Mouse (Mus musculus) heart, adult 11 months (tissue): ENCODE data around the gene Fyb2.

Experiments used
- DNase-seq: peaks from one replicate; pipeline ENCODE4 v3.0.0; 2022

Fyb2 gene

GRCm38 (mm10) chr4:104941895-104942294 is 28.6 kb downstream of the Fyb2 start:
- no peak for DNase-seq

- no peak for DNase-seq
Observed at GRCm38 (mm10) chr4:104944482-104944881, 31.2 kb downstream of the Fyb2 start.

DNA sequence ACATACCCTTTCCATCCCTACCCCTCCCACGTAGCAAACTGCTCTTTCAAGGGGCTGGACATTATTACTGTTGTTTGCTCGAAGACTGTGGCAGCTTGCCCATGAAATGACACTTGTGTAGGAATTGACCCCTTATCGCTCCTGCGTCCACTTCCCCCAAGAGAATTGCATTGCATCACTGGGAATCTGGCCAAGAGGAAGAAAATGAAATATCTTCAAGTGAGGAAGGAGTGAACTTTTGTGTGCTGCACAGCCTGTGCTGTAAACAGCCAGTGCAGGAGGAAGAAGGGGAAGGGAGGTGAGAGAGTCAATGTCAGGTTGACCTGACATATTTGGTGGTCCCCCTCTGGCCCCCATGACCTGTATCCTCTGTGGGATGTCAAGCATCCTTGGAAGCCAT is 35.6 kb downstream of the Fyb2 start:
- peak; percentile 92 for DNase-seq

GRCm38 (mm10) chr4:104949304-104949703 is 36.0 kb downstream of the Fyb2 start:
- DNase-seq: no peak

DNA sequence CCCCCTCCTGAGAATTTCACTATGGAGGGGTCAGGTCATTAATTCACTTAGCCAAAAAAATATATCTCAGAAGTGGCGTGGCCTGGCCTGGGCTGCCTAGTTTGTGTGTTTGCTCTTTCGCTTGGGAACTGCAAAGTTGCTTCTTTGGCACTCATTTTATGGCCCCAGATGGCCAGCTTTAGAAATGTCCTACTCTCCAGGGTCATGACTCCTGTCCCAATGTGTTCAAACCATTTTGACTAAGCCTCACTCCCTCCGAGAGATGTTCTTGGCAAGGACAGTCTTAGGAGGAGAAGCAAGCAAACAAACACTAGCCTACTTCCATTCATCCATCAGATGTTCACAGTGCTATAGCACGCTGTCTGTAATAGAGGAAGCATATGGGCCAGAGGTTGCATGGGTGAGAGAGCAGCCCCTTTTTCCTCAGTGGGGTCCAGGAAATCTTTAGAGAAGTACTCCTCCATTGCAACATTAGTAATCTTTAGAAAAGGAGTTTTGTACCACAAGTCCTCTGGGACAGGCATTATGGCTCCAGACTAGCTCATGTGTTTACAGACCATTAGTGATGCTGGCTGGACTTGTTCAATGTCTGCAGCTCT is 38.1 kb downstream of the Fyb2 start:
- peak; percentile 92 for DNase-seq

- no peak for DNase-seq
Observed at GRCm38 (mm10) chr4:104956691-104957090, 43.4 kb downstream of the Fyb2 start.

DNA sequence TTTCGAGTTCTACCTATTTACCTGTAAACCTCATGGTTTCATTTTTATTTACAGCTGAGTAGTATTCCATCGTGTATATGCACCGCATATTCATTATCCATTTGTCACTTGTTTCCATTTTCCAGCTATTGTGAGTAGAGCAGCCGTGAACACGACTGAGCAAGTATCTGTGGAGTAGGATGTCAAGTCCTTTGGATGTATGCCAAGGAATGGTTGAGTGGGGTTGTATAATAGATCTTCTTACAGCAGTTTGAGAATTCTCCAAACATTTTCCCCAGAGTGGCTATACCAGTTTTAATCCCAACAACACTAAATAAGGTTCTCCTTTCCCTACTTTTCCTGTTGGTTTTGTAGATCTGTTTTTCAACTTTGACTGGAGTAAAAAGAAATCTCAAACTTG is 48.2 kb downstream of the Fyb2 start:
- DNase-seq: no peak

DNA sequence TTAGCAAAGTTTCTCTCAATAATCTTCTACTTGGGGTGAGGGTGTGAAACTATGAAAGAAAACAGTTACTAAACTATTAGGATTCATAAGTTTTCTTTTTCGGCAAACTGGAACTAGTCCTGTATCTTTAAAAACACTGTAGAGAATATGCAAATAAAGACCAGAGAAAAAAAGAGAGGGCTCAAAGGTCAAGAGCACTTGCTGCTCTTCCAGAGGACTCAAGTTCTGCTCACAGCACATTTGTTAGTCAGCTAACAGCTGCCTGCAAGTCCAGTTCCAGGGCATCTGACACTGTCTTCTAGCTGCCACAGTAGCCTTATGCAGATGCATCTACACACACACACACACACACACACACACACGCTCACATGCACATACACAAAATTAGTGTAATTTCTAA is 59.4 kb downstream of the Fyb2 start:
- DNase-seq: no peak

DNA sequence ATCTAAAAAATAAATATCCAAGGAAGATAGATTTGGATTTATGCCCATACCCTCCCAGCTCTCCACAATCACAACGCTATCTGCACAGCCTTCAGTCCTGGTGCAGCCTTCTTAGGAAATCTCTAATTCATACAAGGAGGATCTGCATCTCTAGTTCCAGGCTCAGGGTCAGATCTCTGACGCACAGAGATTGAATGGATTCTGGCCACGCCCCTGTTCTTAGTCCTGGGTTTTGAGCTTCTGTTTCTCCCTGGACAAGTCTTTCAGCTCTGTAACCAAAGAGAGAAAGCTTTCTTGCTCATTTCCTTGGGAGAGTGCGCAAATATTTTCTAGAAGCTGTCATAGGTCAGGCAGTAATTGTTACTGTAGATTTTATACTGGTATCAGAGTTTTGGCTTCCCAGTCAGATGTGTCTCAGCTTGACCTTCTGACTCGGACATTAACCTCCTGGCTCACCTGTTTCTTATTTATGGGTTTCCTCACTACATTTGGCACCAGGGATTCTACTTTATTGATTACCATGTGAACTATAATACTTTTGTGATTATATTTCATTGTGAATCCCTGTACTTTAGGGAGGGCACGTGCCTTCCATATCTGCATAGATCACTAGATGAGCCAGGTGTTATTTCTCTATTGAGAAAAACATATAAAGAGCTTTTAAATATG is 62.0 kb downstream of the Fyb2 start:
- DNase-seq: no peak

DNA sequence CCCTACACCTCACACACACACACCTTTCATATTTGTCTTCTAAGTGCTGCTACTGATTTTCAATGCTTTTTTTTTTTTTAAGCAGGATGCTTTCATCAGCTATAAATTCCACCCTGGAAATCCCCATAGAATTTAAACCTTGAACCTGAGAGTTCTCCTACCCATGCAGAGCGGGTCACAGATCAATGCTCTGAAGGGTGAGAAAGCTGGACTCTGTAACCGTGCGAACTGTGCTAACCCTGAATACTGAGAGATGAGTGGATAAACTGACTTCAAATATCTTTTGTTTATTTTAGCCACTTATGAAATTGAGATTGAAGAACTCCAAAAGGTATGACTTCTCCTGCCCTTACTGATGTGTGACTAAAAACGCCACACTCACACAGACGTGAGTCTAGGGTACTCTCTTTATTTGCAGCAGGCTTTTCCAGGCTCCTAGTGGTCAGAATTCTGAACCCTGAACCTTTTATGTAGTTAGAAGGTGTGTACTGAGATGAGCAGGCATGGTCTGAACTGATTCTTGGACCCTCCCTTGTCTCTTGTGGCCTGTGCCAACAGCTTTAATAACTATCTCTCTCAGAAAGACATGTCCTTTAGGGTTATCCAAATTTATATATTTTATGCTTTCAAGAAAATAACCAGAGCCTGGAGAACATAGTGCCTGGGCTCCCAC is 72.8 kb downstream of the Fyb2 start:
- DNase-seq: no peak

- DNase-seq: peak; percentile 22
Observed at GRCm38 (mm10) chr4:104987631-104988030, 74.4 kb downstream of the Fyb2 start.

DNA sequence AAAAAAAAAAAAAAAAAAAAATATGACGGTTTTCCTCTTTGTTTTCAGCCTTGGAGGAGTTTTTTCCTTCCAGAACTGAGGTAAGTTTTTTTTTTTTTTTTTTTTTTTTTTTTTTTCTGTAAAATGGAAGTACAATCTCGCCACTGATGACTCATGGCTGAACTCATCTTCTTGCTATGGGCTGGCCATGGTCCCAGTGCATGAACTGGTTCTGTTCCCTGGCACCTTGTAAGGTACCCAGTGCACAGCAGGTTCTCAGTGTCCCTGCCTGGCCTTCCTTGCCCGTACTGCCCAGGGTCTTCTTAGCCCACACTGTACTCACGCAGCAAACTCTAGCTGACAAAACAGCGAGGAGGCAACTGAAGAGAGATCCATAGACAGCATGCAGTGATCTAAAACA is 74.8 kb downstream of the Fyb2 start:
- peak; percentile 82 for DNase-seq

GRCm38 (mm10) chr4:104988709-104989108 is 75.5 kb downstream of the Fyb2 start:
- no peak for DNase-seq

DNA sequence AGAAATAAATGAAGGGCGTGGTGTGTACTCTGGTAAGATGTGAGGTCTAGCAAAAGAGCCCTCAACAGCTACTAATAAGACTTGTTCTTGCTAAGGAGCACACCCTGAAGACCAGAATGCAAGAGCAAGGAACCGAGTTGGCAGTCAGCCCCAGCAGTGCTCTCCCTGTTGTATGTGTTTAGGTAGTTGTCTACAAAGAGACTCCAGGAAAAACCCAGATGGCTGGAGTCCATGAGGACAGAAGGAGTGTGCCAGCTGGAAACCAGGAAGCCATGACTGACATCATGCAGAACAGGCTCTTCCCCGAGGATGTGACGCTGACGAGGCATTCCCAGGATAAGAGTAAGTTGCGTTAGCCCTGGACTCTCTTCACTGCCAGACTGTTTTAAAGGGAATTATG is 76.8 kb downstream of the Fyb2 start:
- peak; percentile 94 for DNase-seq

GRCm38 (mm10) chr4:104990686-104991085 is 77.4 kb downstream of the Fyb2 start:
- peak; percentile 86 for DNase-seq

DNA sequence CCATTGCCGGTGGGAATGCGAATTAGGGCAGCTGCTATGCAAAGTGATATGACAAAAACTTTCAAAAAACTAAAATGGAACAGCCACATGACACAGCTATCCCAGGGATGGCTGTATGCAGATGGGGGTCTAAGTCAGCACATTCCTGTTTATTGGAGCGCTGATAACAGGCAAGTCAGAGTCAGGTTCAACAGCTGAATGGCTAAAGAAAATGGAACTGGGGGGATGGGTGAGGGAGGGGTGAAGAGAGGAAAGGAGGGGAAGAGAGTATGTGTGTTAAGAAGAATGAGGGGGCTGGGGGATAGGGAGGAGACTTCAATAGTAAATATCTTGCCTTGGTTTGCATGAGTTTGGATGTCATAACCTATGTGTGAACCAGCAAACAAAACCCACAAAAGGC is 79.0 kb downstream of the Fyb2 start:
- DNase-seq: no peak

GRCm38 (mm10) chr4:104993140-104993874 is 80.1 kb downstream of the Fyb2 start:
- DNase-seq: no peak

DNA sequence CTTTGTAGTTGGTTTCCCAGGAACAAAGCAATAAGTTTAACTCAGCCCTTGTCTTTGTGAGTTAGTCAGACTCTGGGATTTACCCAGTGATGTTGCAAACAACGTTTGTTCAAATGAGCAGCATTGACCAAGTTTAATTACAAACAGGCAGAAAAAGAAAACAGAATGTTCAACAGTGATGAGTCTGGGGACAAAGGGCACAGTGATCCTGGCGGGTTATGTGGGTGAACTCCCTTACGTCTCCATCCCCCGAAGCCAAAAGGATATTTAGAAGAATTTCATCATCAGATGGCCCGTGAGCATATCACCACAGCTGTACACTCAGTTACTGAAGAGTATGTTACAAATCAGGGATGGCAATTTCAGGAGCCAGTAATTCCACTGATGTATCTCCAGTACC is 86.4 kb downstream of the Fyb2 start:
- DNase-seq: peak; percentile 80

GRCm38 (mm10) chr4:105001736-105002135 is 88.5 kb downstream of the Fyb2 start:
- DNase-seq: peak; percentile 37

GRCm38 (mm10) chr4:105004135-105004534 is 90.9 kb downstream of the Fyb2 start:
- peak; percentile 72 for DNase-seq

DNA sequence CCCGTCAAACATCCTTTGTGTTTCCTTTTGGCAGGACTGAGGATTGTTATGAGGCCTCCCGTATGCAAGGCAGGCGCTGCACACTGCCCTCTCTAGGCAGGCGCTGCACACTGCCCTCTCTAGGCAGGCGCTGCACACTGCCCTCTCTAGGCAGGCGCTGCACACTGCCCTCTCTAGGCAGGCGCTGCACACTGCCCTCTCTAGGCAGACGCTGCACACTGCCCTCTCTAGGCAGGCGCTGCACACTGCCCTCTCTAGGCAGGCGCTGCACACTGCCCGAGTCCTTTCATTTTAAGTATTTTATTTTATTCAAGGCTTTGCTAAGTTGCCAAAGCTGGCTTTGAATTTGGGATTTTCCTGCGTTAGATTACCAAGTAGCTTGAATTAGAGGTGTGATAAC is 91.4 kb downstream of the Fyb2 start:
- DNase-seq: peak; percentile 22

GRCm38 (mm10) chr4:105007360-105008018 is 94.2 kb downstream of the Fyb2 start:
- peak; percentile 82 for DNase-seq

DNA sequence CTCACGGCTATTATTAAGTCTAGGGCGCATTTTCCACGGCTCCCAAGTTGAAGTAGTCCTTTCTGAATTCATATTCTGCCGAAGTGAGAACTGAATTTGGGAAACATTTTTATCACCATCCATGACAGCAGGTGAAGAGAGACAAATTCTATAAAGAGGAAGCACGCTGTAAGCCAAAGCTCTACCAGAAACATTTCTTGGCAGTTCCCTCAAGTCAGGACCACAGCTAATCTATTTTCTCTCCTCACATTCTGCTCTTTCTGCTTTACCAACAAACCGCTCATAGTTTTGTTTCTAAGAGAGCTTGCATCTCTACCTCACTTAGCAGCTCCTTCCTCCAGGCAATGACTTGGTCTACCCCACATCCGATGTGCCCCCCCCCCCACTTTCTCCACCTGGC is 100.5 kb downstream of the Fyb2 start:
- DNase-seq: no peak
